Mouse (Mus musculus) liver, embryonic 15.5 days (tissue): ENCODE measurements around the gene Trnt1. TPM values are rescaled to one million over a fixed set of nuclear protein-coding genes. Genes with fewer than 3 reads are reported as not detected.

ENCODE experiments used
- ATAC-seq: fragments of 200-750 bp; cut with Nextera tagmentation; 2 replicates; pipeline ENCODE4 v1.8.0; 2017; ENCODE audit warnings: moderate number of reproducible peaks, mild to moderate bottlenecking, moderate library complexity; ENCODE audit not compliant: insufficient read depth
- H3K27ac ChIP-seq: fragments of 300-500 bp; sonication (generic); replicated peaks from 2 replicates; pipeline ENCODE4 v1.5.1; 2015; ENCODE audit warnings: mild to moderate bottlenecking, inconsistent platforms
- H3K27me3 ChIP-seq: fragments of 300-500 bp; sonication (generic); 2 replicates; pipeline ENCODE4 v1.6.1; 2015; ENCODE audit warnings: mild to moderate bottlenecking, inconsistent platforms
- H3K36me3 ChIP-seq: fragments of 300-500 bp; sonication (generic); replicated peaks from 2 replicates; pipeline ENCODE4 v1.6.1; 2015; ENCODE audit warnings: moderate library complexity, mild to moderate bottlenecking, inconsistent platforms
- H3K4me1 ChIP-seq: fragments of 300-500 bp; sonication (generic); replicated peaks from 2 replicates; pipeline ENCODE4 v1.6.1; 2015; ENCODE audit warnings: inconsistent platforms
- H3K4me2 ChIP-seq: fragments of 300-500 bp; sonication (generic); 2 replicates; pipeline ENCODE4 v1.6.1; 2015; ENCODE audit warnings: moderate library complexity, mild to moderate bottlenecking, inconsistent platforms
- H3K4me3 ChIP-seq: fragments of 300-500 bp; sonication (generic); replicated peaks from 2 replicates; pipeline ENCODE4 v1.5.1; 2015; ENCODE audit warnings: mild to moderate bottlenecking, inconsistent platforms
- H3K9ac ChIP-seq: fragments of 300-500 bp; sonication (generic); 2 replicates; pipeline ENCODE4 v1.6.1; 2015; ENCODE audit warnings: moderate library complexity, mild to moderate bottlenecking, inconsistent platforms
- H3K9me3 ChIP-seq: fragments of 300-500 bp; sonication (generic); replicated peaks from 2 replicates; pipeline ENCODE4 v1.6.1; 2016; ENCODE audit warnings: inconsistent platforms
- WGBS: fragments of 180-500 bp; shearing (Covaris S2); methylation state at CpG from one replicate; pipeline ENCODE4 v1.1.7; 2015; ENCODE audit warnings: mixed read lengths; ENCODE audit not compliant: insufficient replicate concordance; 5-methylcytosine and 5-hydroxymethylcytosine counted together
- polyA plus RNA-seq: library from polyadenylated mRNA; unstranded; fragments of >200 nt; fragmentation: Nextera tagmentation; extraction: Ambion mirVana; gene quantifications from 2 replicates; pipeline ENCODE4 v1.2.1, GENCODE M21; 2015

Trnt1 gene
- polyA plus RNA-seq, 1 experiment from 2014 or later = 28.3 TPM

GRCm38 (mm10) chr6:106819906-106820305 lies 51.0 kb downstream of the Trnt1 start:
- Histone ChIP-seq H3K4me3 (no peak overlapping the region), H3K27ac (no peak overlapping the region), H3K27me3 (no peaks in the 10 kb centered on the region), H3K36me3 (no peaks in the 10 kb centered on the region), H3K9me3 (no peaks in the 10 kb centered on the region), H3K9ac (no peak overlapping the region), H3K4me1 (no peaks in the 10 kb centered on the region), H3K4me2 (no peak overlapping the region)
- no peak for ATAC-seq
- WGBS = 44% methylated on average over 3 of the region's 3 CpGs

DNA sequence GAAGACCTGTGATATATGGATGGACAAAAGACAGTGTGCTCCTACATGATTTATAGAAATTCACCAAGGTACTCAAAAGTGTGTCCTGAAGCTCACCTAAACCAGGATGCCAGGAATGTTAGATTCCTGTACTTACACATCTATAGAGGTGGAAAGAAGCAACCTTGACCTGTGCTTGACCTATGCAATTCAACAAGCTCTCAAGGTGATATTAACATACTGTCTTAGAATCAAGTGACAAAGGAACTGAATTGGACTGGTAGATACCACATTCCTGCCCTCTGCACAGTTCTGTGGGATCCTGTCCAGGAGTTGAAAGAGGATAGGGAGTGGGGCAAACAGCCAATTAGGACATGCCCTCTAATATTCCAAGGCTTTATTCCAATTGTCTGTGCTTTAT lies 51.6 kb downstream of the Trnt1 start:
- Histone ChIP-seq H3K9me3 (no peaks in the 10 kb centered on the region), H3K27ac (no peak overlapping the region), H3K4me2 (no peak overlapping the region), H3K4me1 (no peaks in the 10 kb centered on the region), H3K4me3 (no peak overlapping the region), H3K36me3 (no peaks in the 10 kb centered on the region), H3K27me3 (no peaks in the 10 kb centered on the region), H3K9ac (no peak overlapping the region)
- no peak for ATAC-seq

- Histone ChIP-seq H3K4me3 (no peak overlapping the region), H3K27ac (no peak overlapping the region), H3K9ac (no peak overlapping the region), H3K36me3 (no peaks in the 10 kb centered on the region), H3K4me2 (no peak overlapping the region), H3K9me3 (no peaks in the 10 kb centered on the region), H3K4me1 (no peaks in the 10 kb centered on the region), H3K27me3 (no peaks in the 10 kb centered on the region)
- 41% methylated on average over 1 of the region's 1 CpGs for WGBS
- ATAC-seq = no peak
Observed at GRCm38 (mm10) chr6:106822329-106822728, 53.4 kb downstream of the Trnt1 start.

Other genes with a start within 250 kb of the Trnt1 start
- gene Il5ra, start 20.1 kb upstream of the Trnt1 start, polyA plus RNA-seq = 0.05 TPM in 2 replicates
- 19.6 and 21.1 TPM in 2 replicates for gene Crbn, start 31.0 kb downstream of the Trnt1 start, polyA plus RNA-seq